Mouse (Mus musculus): ENCODE results near the gene Olfr734.

Gene Olfr734

GRCm38 (mm10) chr14:50326661-50327060 lies at the start of gene Olfr734:
Gene Olfr734, minus strand, starts transcription at chr14:50326761.
- DNase-seq (ENCODE audit: low spot score in 2 of 2), result no peak

DNA sequence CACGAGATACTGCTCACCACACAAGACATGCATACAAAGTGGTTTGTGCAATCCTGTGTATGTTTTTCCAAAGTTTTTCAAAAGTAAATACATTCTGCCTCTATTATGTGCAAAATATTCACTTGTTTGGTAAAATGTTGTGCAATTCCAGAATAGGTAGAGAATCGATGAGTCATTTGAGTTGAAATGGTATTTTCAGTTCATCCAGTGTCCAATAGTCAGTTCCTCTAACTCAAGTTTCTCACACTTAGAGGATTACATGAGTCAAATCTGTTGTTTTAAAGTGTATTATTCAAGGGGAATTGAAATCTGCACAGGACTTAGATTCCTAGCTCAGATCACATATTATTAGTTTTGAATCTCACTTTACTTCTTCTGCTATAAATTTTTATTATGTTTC lies 37.0 kb upstream of the Olfr734 start:
- no peak for DNase-seq (ENCODE audit: low spot score in 2 of 2)

- DNase-seq (ENCODE audit: low spot score in 2 of 2), result no peak
Measured at GRCm38 (mm10) chr14:50360480-50360879, 33.9 kb upstream of the Olfr734 start.

DNA sequence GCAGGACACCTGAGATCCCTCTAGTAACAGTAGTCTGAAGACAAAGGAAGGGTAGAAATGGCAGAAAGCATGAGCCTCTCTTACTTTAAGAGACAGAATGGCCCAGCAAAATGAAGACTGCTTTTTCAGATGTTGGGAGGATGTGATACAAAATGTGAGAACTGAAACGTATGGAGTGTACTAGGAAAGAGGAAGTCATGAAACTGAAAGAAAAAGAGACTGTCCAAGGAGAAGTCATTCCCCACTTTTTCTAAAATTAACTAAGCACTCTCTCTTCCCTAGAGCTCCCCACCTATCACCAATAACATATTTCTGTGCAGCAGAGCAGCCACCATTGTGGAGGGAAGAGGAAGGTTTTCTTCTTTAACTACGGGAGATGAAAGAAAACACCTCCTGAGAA lies 31.0 kb upstream of the Olfr734 start, which contains the start of gene Tlr11:
Gene Tlr11, plus strand, starts transcription at position 322 of the 400 bp plus-strand sequence.
- no peak for DNase-seq (ENCODE audit: low spot score in 2 of 2)

- no peak for DNase-seq (ENCODE audit: low spot score in 2 of 2)
Measured at GRCm38 (mm10) chr14:50356725-50357124, 30.2 kb upstream of the Olfr734 start.

DNA sequence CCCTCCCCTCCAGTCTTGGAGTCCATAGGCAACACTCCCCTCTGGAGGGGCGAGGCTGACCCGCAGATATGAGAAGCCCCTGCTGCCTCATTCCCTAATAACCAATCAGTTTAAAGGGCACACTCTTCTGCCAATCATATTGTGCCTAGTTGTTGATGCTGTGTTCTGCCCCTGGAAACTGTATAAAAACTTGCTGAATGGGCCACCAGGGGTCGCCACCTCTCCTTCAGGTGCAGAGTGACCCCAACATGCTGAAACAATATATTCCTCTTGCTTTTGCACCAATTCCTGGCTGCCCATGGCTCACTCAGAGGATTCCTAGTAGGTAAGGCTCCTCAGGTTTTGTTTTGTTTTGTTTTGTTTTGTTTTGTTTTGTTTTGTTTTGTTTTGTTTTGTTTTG lies 25.9 kb upstream of the Olfr734 start:
- peak in 1 of 2 experiments; percentile 19 for DNase-seq (ENCODE audit: low spot score in 2 of 2)

GRCm38 (mm10) chr14:50348796-50349195 lies 22.2 kb upstream of the Olfr734 start, which contains the start of gene Olfr735:
Gene Olfr735, minus strand, starts transcription at chr14:50348872.
- no peak for DNase-seq (ENCODE audit: low spot score in 2 of 2)

DNA sequence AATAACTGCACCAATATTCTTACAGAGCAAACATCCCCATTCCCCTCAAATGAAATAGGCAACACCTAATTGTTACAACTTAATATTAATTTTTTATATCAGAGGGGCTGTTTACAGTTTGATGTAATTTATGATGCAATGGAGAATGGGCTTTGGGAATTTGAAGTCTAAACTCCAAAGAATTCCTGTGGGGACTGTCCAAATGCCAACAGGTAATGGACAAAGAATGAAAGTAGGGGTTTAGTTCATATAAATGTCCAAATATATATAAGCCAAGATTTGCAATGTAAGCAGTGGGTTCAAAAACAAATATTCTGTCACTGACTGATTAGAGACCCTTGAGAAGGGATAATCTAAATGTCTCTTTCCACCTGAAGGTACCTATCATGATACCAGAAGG lies 25.1 kb downstream of the Olfr734 start, which contains the start of gene Olfr733:
Gene Olfr733, minus strand, starts transcription at position 101 of the 400 bp plus-strand sequence.
- DNase-seq (ENCODE audit: low spot score in 2 of 2), result no peak

GRCm38 (mm10) chr14:50284106-50284505 lies 42.5 kb downstream of the Olfr734 start, which contains the start of gene Olfr732:
Gene Olfr732, minus strand, starts transcription at chr14:50284206.
- DNase-seq (ENCODE audit: low spot score in 2 of 2), result no peak

Measured in urinary bladder, postnatal 36 days (tissue).